Mouse (Mus musculus): ENCODE measurements around the gene L3mbtl4. TPM values are rescaled to one million over a fixed set of nuclear protein-coding genes. Genes with fewer than 3 reads are reported as not detected.

Gene L3mbtl4
- polyA plus RNA-seq, 1 experiment from 2014 or later, result 0.08 TPM

GRCm38 (mm10) chr17:68750513-68750912, 476.9 kb downstream of the L3mbtl4 start:
- DNase-seq (ENCODE audit: low spot score) (no peak), ATAC-seq (no peak)
- H3K27me3 ChIP-seq (replicated peaks; ENCODE audit: insufficient read depth, low read length), result no peaks in the 10 kb centered on the region
- H3K36me3 ChIP-seq (ENCODE audit: insufficient read depth, low read length), result no peaks in the 10 kb centered on the region
- no peak overlapping the region for H3K4me3 ChIP-seq (ENCODE audit: low read depth, low read length)
- no peak overlapping the region for H3K9ac ChIP-seq (replicated peaks; ENCODE audit: low read depth)
- no peaks in the 10 kb centered on the region for H3K4me1 ChIP-seq (ENCODE audit: insufficient read depth, low read depth, low read length)
- TF ChIP-seq CTCF (IDR thresholded peaks at IDR 0.05) (no peak), EP300 (IDR thresholded peaks at IDR 0.05) (no peak)
- no peak overlapping the region for H3K4me2 ChIP-seq (replicated peaks; ENCODE audit: low read depth, low read length)
- no peak overlapping the region for H3K27ac ChIP-seq (ENCODE audit: low read length)
- 73% methylated on average over 6 of the region's 6 CpGs for WGBS
- no peaks in the 10 kb centered on the region for H3K9me3 ChIP-seq (ENCODE audit: low read length)

GRCm38 (mm10) chr17:68753112-68753511, 479.5 kb downstream of the L3mbtl4 start:
- 77% methylated on average over 7 of the region's 7 CpGs for whole genome bisulfite sequencing
- Histone ChIP-seq H3K9me3 (ENCODE audit: low read length) (no peaks in the 10 kb centered on the region), H3K36me3 (ENCODE audit: insufficient read depth, low read length) (no peaks in the 10 kb centered on the region), H3K4me1 (ENCODE audit: insufficient read depth, low read depth, low read length) (no peaks in the 10 kb centered on the region), H3K27ac (ENCODE audit: low read length) (no peak overlapping the region), H3K4me2 (replicated peaks; ENCODE audit: low read depth, low read length) (no peak overlapping the region), H3K9ac (replicated peaks; ENCODE audit: low read depth) (no peak overlapping the region), H3K27me3 (replicated peaks; ENCODE audit: insufficient read depth, low read length) (no peaks in the 10 kb centered on the region), H3K4me3 (ENCODE audit: low read depth, low read length) (no peak overlapping the region)
- TF ChIP-seq EP300 (IDR thresholded peaks at IDR 0.05) (no peak), CTCF (IDR thresholded peaks at IDR 0.05) (no peak)
- DNase-seq (ENCODE audit: low spot score) (no peak), ATAC-seq (no peak)

- H3K4me3 ChIP-seq (ENCODE audit: low read depth, low read length), result no peak overlapping the region
- no peaks in the 10 kb centered on the region for H3K9me3 ChIP-seq (ENCODE audit: low read length)
- H3K36me3 ChIP-seq (ENCODE audit: insufficient read depth, low read length), result no peaks in the 10 kb centered on the region
- no peak overlapping the region for H3K4me2 ChIP-seq (replicated peaks; ENCODE audit: low read depth, low read length)
- no peaks in the 10 kb centered on the region for H3K4me1 ChIP-seq (ENCODE audit: insufficient read depth, low read depth, low read length)
- no peaks in the 10 kb centered on the region for H3K27me3 ChIP-seq (replicated peaks; ENCODE audit: insufficient read depth, low read length)
- TF ChIP-seq CTCF (IDR thresholded peaks at IDR 0.05) (no peak), EP300 (IDR thresholded peaks at IDR 0.05) (no peak)
- ATAC-seq, result no peak
- DNase-seq (ENCODE audit: low spot score), result no peak
- no peak overlapping the region for H3K27ac ChIP-seq (ENCODE audit: low read length)
- H3K9ac ChIP-seq (replicated peaks; ENCODE audit: low read depth), result no peak overlapping the region
- WGBS, result 88% methylated on average over 11 of the region's 11 CpGs
These were observed 481.2 kb downstream of the L3mbtl4 start for GRCm38 (mm10) chr17:68754789-68755188.

GRCm38 (mm10) chr17:68758428-68758827, 484.8 kb downstream of the L3mbtl4 start:
- no peak for TF ChIP-seq EP300 (IDR thresholded peaks at IDR 0.05)
- TF ChIP-seq CTCF (IDR thresholded peaks at IDR 0.05), result no peak
- 48% methylated on average over 5 of the region's 5 CpGs for WGBS
- DNase-seq (ENCODE audit: low spot score) (no peak), ATAC-seq (no peak)
- Histone ChIP-seq H3K4me2 (replicated peaks; ENCODE audit: low read depth, low read length) (no peak overlapping the region), H3K9me3 (ENCODE audit: low read length) (no peaks in the 10 kb centered on the region), H3K27ac (ENCODE audit: low read length) (no peak overlapping the region), H3K27me3 (replicated peaks; ENCODE audit: insufficient read depth, low read length) (no peaks in the 10 kb centered on the region), H3K4me3 (ENCODE audit: low read depth, low read length) (no peak overlapping the region), H3K4me1 (ENCODE audit: insufficient read depth, low read depth, low read length) (no peaks in the 10 kb centered on the region), H3K9ac (replicated peaks; ENCODE audit: low read depth) (no peak overlapping the region), H3K36me3 (ENCODE audit: insufficient read depth, low read length) (no peaks in the 10 kb centered on the region)

- TF ChIP-seq EP300 (IDR thresholded peaks at IDR 0.05) (no peak), CTCF (IDR thresholded peaks at IDR 0.05) (no peak)
- Histone ChIP-seq H3K27me3 (replicated peaks; ENCODE audit: insufficient read depth, low read length) (no peaks in the 10 kb centered on the region), H3K27ac (ENCODE audit: low read length) (no peak overlapping the region), H3K4me2 (replicated peaks; ENCODE audit: low read depth, low read length) (no peak overlapping the region), H3K9ac (replicated peaks; ENCODE audit: low read depth) (no peak overlapping the region), H3K4me1 (ENCODE audit: insufficient read depth, low read depth, low read length) (no peaks in the 10 kb centered on the region), H3K36me3 (ENCODE audit: insufficient read depth, low read length) (no peaks in the 10 kb centered on the region), H3K4me3 (ENCODE audit: low read depth, low read length) (no peak overlapping the region), H3K9me3 (ENCODE audit: low read length) (no peaks in the 10 kb centered on the region)
- no peak for DNase-seq (ENCODE audit: low spot score)
- 82% methylated on average over 3 of the region's 3 CpGs for WGBS
- no peak for ATAC-seq
These were observed 485.3 kb downstream of the L3mbtl4 start for GRCm38 (mm10) chr17:68758936-68759335.

GRCm38 (mm10) chr17:68759978-68760377, 486.4 kb downstream of the L3mbtl4 start:
- Histone ChIP-seq H3K4me2 (replicated peaks; ENCODE audit: low read depth, low read length) (no peak overlapping the region), H3K36me3 (ENCODE audit: insufficient read depth, low read length) (no peaks in the 10 kb centered on the region), H3K9ac (replicated peaks; ENCODE audit: low read depth) (no peak overlapping the region), H3K27ac (ENCODE audit: low read length) (no peak overlapping the region), H3K4me1 (ENCODE audit: insufficient read depth, low read depth, low read length) (no peaks in the 10 kb centered on the region), H3K27me3 (replicated peaks; ENCODE audit: insufficient read depth, low read length) (no peaks in the 10 kb centered on the region), H3K4me3 (ENCODE audit: low read depth, low read length) (no peak overlapping the region), H3K9me3 (ENCODE audit: low read length) (no peaks in the 10 kb centered on the region)
- DNase-seq (ENCODE audit: low spot score) (no peak), ATAC-seq (no peak)
- TF ChIP-seq EP300 (IDR thresholded peaks at IDR 0.05), result no peak
- 89% methylated on average over 1 of the region's 1 CpGs for WGBS

- no peak overlapping the region for H3K27ac ChIP-seq (ENCODE audit: low read length)
- H3K27me3 ChIP-seq (replicated peaks; ENCODE audit: insufficient read depth, low read length), result no peaks in the 10 kb centered on the region
- DNase-seq (ENCODE audit: low spot score) (no peak), ATAC-seq (no peak)
- H3K4me2 ChIP-seq (replicated peaks; ENCODE audit: low read depth, low read length), result no peak overlapping the region
- H3K9me3 ChIP-seq (ENCODE audit: low read length), result no peaks in the 10 kb centered on the region
- no peaks in the 10 kb centered on the region for H3K36me3 ChIP-seq (ENCODE audit: insufficient read depth, low read length)
- no peak overlapping the region for H3K4me3 ChIP-seq (ENCODE audit: low read depth, low read length)
- TF ChIP-seq EP300 (IDR thresholded peaks at IDR 0.05) (no peak), CTCF (IDR thresholded peaks at IDR 0.05) (no peak)
- no peak overlapping the region for H3K9ac ChIP-seq (replicated peaks; ENCODE audit: low read depth)
- H3K4me1 ChIP-seq (ENCODE audit: insufficient read depth, low read depth, low read length), result no peaks in the 10 kb centered on the region
- WGBS, result 69% methylated on average over 10 of the region's 10 CpGs
These were observed 490.8 kb downstream of the L3mbtl4 start for GRCm38 (mm10) chr17:68764329-68764880.

All from lung, postnatal 0 days (tissue).